Mouse (Mus musculus): ENCODE results near the gene Mfsd12. TPM values are rescaled to one million over a fixed set of nuclear protein-coding genes. Genes with fewer than 3 reads are reported as not detected.

Gene Mfsd12
- polyA plus RNA-seq, 1 experiment: 12.1 TPM

Other genes with a start within 250 kb of the Mfsd12 start
- 30.0 and 39.0 TPM in 2 replicates for gene Zbtb7a, start 222.3 kb upstream of the Mfsd12 start, polyA plus RNA-seq (2012; rRNA removed)
- 12.5 and 17.9 TPM in 2 replicates for gene Pias4, start 189.6 kb upstream of the Mfsd12 start, polyA plus RNA-seq (2012; rRNA removed)
- 1,109 and 1,486 TPM in 2 replicates for gene Eef2, start 180.9 kb upstream of the Mfsd12 start, polyA plus RNA-seq (2012; rRNA removed)
- gene Dapk3, start 174.5 kb upstream of the Mfsd12 start, polyA plus RNA-seq (2012; rRNA removed): 58.2 and 61.1 TPM in 2 replicates
- not detected in 2 replicates for gene 4930442H23Rik, start 173.6 kb upstream of the Mfsd12 start, polyA plus RNA-seq (2012; rRNA removed)
- gene Nmrk2, start 155.4 kb upstream of the Mfsd12 start, polyA plus RNA-seq (2012; rRNA removed): not detected in 2 replicates
- 0.10 and 0.13 TPM in 2 replicates for gene Atcay, start 126.7 kb upstream of the Mfsd12 start, polyA plus RNA-seq (2012; rRNA removed)
- gene Zfr2, start 124.3 kb upstream of the Mfsd12 start, polyA plus RNA-seq (2012; rRNA removed): 29.3 and 34.4 TPM in 2 replicates
- gene Matk, start 104.6 kb upstream of the Mfsd12 start, polyA plus RNA-seq (2012; rRNA removed): 2.2 and 2.6 TPM in 2 replicates
- 95.9 and 103 TPM in 2 replicates for gene Mrpl54, start 90.6 kb upstream of the Mfsd12 start, polyA plus RNA-seq (2012; rRNA removed)
- 45.9 and 48.3 TPM in 2 replicates for gene Apba3, start 90.5 kb upstream of the Mfsd12 start, polyA plus RNA-seq (2012; rRNA removed)
- gene Tjp3, start 65.9 kb upstream of the Mfsd12 start, polyA plus RNA-seq (2012; rRNA removed): 23.7 and 25.1 TPM in 2 replicates
- 38.6 and 48.9 TPM in 2 replicates for gene Pip5k1c, start 64.5 kb upstream of the Mfsd12 start, polyA plus RNA-seq (2012; rRNA removed)
- 27.7 and 29.5 TPM in 2 replicates for gene Cactin, start 36.4 kb upstream of the Mfsd12 start, polyA plus RNA-seq (2012; rRNA removed)
- gene Tbxa2r, start 28.8 kb upstream of the Mfsd12 start, polyA plus RNA-seq (2012; rRNA removed): 9.3 and 11.6 TPM in 2 replicates
- gene Gipc3, start 14.2 kb upstream of the Mfsd12 start, polyA plus RNA-seq (2012; rRNA removed): 3.2 and 6.5 TPM in 2 replicates
- 82.9 and 91.7 TPM in 2 replicates for gene Hmg20b, start 7.0 kb upstream of the Mfsd12 start, polyA plus RNA-seq (2012; rRNA removed)
- 1.9 and 2.1 TPM in 2 replicates for gene 4930404N11Rik, start 8.3 kb downstream of the Mfsd12 start, polyA plus RNA-seq (2012; rRNA removed)
- gene Fzr1, start 21.0 kb downstream of the Mfsd12 start, polyA plus RNA-seq (2012; rRNA removed): 34.1 and 34.4 TPM in 2 replicates
- 42.9 and 47.4 TPM in 2 replicates for gene Dohh, start 26.9 kb downstream of the Mfsd12 start, polyA plus RNA-seq (2012; rRNA removed)
- 3.6 and 3.8 TPM in 2 replicates for gene Gm48551, start 27.0 kb downstream of the Mfsd12 start, polyA plus RNA-seq (2012; rRNA removed)
- 2.7 and 3.6 TPM in 2 replicates for gene Gm48552, start 31.5 kb downstream of the Mfsd12 start, polyA plus RNA-seq (2012; rRNA removed)
- 5.0 and 6.9 TPM in 2 replicates for gene Smim24, start 35.6 kb downstream of the Mfsd12 start, polyA plus RNA-seq (2012; rRNA removed)
- 28.4 and 67.0 TPM in 2 replicates for gene Nfic, start 98.1 kb downstream of the Mfsd12 start, polyA plus RNA-seq (2012; rRNA removed)
- gene Celf5, start 125.2 kb downstream of the Mfsd12 start, polyA plus RNA-seq (2012; rRNA removed): 0.44 and 0.49 TPM in 2 replicates
- 79.9 and 89.6 TPM in 2 replicates for gene Ncln, start 138.9 kb downstream of the Mfsd12 start, polyA plus RNA-seq (2012; rRNA removed)
- gene S1pr4, start 142.6 kb downstream of the Mfsd12 start, polyA plus RNA-seq (2012; rRNA removed): 2.2 and 2.3 TPM in 2 replicates
- gene Gna15, start 166.7 kb downstream of the Mfsd12 start, polyA plus RNA-seq (2012; rRNA removed): 16.1 and 16.2 TPM in 2 replicates
- gene Gna11, start 187.7 kb downstream of the Mfsd12 start, polyA plus RNA-seq (2012; rRNA removed): 84.0 and 88.5 TPM in 2 replicates
- 385 and 562 TPM in 2 replicates for gene Aes, start 202.0 kb downstream of the Mfsd12 start, polyA plus RNA-seq (2012; rRNA removed)
- 67.4 and 93.4 TPM in 2 replicates for gene Tle2, start 217.1 kb downstream of the Mfsd12 start, polyA plus RNA-seq (2012; rRNA removed)
- gene Tle6, start 243.6 kb downstream of the Mfsd12 start, polyA plus RNA-seq (2012; rRNA removed): 38.1 and 47.5 TPM in 2 replicates
- 2.2 and 2.3 TPM in 2 replicates for gene BC025920, start 248.8 kb downstream of the Mfsd12 start, polyA plus RNA-seq (2012; rRNA removed)